Mouse (Mus musculus) A20 (cell line): ENCODE measurements around the gene Phgdh.

ENCODE experiments used
- DNase-seq: peaks from one replicate; pipeline ENCODE4 v3.0.0-alpha.2; 2011; ENCODE audit warnings: low read depth, low spot score

Gene Phgdh

DNA sequence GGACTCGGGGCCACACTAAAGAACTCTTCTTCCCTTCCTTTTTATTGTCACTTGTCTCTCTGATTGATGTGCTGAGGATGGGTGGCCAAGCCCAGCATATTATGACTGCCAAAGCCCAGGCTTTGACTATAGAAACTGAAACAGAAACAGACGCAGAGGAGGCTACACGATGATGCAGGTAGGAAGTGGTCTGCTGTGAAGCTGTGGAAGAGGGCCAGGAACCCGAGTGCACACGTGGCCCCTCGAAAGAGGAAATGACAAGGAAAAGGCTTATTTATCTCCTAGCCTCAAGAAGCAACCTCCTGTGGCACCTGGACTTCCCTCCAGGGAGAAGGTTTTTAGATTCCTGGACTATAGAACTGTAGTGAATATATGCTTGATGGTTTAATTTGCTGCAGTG lies 8.3 kb upstream of the Phgdh start:
- peak; percentile 84 for DNase-seq

DNA sequence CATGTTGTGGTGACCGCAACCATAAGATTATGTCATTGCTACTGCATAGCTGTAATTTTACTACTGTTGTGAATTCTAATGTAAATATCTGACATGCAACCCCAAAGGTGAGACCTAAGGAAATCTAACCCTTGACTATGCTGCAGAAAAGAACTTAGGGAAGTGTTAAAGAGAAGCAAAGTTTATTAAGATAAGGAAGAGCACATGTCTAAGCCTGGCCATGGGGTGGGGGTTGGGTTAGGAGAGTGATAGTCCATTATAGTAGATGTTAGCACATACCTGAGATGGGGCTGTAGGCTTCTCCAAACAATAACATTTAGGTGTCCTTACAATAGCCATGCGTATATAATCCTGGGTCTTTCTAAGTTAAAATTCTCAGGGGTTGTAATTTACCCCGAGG lies 3.4 kb upstream of the Phgdh start:
- no peak for DNase-seq

DNA sequence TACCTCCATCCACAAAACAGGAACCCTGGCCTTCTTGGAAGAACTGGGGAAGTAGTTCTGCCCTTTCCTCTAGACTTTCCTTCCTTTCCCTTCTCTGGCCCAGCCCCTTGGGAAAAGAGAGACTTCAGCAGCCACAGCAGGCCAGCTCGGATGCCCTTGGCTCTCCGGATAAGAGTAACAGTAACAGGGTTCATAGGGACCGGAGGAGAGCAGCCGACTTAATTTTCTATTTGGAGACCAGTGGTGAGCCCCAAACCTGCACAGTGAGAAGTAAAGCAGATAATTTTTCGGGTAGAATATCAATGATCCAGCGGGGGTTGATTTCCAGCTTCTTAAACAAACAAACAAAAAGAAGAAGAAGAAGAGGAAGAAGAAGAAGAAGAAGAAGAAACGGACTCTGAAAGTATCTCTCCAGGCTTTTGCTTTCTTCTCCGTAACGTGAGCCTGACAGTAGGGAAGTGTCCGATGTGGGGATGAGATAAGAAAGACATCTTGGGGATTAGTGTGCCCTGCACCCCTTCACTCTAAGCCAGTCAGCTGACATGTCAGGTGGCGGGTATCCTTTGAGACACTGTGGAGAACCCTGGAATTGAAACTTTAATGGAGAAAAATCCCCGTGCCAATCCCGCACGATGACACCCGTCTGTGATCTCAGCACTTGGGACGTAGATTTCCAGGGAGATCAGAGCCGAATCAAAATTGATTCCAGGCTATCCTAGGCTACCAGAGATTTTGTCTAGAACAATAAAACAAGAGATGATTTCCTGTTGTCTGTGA lies 1.2 kb upstream of the Phgdh start:
- DNase-seq, result no peak

DNA sequence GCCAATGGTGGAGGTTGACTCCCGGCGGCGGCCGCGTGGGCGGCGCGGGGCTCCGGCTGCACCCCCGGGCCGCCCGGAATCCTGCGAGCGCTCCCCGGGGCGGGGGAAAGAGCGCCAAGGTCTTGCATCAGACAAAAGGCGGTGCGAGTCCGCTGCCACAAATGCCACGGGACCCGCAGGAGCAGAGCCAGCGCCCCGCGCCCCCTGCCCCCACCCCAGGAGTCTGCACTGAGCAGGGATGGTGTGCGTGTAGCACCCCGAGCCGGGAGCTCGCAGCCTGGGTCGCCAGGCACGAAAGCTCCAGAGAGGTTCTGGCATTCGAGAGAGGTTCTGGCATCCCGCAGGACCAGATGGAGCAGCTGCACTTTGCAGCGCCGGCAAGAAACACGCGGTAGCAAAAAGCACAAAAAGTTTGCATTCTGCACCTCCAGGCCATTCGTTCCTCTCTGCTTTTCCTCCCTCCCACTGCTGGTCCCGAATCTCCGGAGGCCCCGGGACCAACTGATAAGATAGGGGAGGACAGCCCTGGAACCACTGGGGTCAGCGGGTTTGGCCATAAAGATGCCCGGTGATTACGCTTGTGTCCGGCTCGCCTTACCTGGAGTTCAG lies 589 bp downstream of the Phgdh start:
- DNase-seq, result peak; percentile 62

DNA sequence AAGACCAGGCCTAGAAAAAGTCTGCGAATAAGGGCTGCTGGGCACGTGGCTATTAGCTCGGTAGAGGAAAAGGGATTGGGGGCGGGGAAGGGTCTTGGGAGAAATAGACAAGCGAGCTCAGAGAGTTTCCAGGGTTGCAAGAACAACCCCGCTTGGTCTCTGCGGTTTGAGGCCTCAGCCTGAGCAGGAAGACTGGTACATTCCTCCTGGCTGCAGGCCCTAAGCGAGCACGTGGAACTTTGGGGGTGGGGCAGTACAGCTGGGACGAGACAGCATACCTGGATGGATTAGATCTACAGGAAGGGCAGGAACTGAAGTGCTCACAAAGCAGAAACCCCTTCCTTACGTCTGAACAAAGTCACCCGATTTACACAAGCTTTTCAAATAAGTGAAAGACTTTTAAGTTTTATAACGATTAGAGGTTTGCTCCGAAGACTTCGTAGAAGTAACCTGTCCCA lies 1.2 kb downstream of the Phgdh start:
- DNase-seq, result peak; percentile 72

DNA sequence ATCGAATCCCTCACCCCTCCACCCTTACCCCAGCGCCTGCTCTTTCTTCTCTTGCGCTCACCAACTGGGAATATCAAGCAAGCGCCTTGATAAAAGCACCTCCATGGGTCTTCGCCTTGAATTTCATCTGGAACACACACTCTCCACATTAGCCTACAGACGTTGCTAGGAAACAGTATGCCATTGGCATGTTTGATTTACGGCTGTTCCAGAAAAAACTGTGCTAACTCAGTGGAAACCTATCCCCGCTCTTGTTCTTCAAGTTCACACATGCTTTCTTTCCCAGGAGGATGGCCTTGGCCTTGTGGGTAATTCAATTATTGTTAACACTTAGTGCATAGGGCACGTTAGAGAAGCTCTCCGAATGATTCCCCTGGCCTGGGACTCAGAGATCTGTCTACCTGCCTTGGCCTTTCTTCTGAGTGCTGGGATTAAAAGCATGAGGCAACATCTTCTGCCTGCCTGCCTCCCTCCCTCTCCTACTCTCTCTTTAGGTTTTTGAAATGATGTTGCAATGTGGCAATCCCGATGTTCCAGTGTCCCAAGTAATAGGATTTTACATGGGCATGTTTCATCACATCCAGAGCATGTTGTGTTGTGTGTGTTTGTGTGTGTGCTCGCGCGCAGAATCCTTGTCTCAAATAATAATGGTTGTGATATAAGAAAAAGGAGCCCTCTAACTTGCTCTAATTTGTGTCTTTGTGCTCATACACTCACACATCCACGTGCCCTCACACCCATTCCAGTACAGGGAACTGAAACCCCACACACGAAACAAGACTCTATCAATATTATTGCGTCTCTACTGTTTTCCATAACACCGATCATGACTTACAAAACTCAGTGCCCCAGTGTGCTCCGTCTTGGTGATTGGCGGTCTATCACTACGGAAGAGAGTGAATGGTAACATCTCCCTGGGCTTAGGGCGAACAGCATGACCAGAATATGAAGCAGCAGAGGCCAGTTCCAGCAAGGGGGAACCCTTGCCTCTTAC lies 2.8 kb downstream of the Phgdh start:
- peak; percentile 87 for DNase-seq

DNA sequence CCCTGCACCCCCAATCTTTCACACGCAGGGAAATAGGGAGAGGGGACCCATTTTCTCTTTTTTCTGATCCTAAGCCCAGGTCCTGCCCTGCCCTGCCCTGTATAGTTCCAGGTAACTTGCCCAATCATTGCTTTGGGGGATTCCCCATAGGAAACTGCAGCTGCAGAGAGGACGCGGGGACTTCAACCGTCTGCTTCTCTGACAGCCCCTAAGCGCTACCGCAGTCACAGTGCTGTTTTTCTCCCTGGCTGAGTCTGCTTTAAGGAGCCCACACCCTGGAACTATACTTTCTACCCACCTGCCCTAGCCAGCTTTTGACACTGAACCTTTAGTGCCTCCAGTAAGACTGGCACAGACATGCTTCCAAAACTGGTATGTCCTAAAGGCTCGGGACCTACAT lies 3.9 kb downstream of the Phgdh start:
- peak; percentile 88 for DNase-seq

DNA sequence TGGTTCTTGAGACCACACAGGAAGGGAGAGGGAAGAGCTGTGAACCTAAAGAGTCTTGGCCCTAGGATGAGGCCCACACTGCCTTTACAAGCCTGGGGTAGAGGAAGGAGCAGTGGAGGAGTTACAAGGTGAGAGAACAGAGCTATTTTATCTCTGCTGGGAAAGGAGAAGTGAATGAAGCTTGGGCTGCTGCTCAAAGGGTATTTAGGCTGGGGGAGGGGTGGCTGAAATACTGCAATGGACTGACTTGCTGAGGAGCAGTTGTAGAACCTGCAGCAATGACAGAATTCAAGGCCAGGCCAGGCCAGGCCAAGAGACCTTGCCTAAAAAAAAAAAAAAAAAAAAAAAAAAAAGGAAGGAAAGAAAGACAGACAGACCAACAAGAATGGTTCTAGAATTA lies 4.5 kb downstream of the Phgdh start:
- DNase-seq, result peak; percentile 55

DNA sequence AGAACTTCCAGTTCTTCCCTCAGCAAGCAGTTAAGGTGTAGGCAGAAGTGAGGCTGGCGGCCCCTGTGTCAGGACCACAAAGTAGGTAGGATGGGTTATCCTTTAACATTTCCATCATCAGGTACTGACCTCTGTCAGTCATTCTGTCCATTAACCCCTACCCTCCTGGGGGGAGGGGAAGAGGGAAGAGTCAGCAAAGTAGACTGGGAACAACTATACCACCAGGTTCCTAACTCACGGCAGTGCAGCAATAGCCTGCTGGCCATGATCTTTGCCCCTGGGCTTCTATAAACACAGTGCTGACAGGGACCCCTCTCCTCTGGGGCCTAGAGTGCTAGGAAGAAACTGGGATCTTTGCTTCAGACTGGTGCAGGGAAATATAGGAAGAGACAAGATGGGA lies 5.8 kb downstream of the Phgdh start:
- DNase-seq, result no peak

DNA sequence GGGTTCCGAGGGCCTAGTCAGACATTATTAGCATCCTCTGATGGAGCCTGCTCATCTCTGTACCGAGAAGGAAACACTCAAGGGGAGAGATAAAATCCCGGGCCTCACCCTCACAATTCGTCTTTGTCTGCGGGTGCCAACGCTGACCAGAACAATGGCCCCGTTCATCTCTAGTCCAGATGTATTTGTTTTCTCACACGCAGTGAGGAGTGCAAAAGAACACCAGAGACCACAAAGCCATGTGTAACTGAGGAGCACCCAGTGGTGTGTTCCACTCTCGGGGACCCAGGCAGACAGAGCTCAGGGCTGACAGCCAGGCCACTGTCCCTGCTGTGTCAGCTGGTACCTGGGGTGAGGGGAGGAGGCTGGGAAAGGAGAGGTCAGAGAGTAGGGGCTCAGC lies 15.6 kb downstream of the Phgdh start:
- no peak for DNase-seq

DNA sequence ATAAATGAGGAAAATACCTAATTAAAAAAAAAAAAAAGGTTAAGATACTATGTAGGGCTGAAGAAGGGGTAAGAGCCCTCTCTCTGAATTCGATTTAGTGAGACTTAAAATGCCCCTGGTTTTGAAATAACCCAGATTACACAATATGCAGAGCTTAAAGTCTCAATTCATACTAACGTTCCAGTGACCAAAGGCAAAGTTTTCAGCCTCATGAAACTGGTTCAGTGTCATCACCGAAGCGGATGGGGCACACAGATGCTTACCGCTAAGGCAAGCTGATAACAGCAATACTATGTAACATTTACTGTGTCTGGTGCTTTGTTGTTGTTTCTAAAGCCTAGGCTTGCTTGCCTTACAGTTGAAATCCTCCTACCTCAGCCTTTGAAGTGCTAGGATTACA lies 17.6 kb downstream of the Phgdh start:
- no peak for DNase-seq

DNA sequence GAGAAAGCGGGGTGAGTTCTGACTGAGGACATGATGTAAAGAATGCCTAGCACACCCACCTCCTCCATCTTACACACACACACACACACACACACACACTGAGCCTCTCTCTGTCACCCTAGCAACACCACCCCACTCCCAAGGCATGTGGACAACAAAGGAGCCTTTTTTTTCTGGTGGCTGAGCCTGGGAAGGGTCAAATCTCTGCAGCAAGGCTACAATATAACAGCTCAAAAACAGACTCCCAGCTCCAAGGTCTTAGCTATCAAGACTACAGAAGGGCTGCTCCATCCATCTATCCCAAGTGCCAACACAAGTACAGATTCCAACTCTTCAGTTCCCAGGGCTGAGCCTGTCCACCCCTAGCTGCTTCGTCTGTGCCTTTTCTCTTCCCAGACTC lies 20.6 kb downstream of the Phgdh start:
- DNase-seq, result peak; percentile 41

DNA sequence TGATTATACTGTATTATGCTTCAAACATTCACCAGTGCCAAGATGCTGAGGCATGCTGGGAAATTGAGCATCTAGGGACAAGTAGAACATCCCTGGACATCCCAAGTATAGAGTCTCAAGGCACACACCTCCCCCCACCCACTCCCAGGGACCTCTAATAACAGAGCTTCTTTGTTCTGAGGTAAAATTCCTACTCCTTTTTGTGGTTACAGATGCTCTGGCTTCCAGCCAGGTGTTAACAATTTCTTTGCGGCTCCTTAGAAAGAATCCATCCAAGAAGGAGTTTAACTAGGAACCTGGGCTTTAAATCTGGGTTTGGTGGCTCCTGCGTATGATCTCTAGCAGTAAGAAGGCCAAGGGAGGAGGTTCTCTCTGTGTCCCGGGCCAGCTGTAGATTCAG lies 22.6 kb downstream of the Phgdh start:
- no peak for DNase-seq

DNA sequence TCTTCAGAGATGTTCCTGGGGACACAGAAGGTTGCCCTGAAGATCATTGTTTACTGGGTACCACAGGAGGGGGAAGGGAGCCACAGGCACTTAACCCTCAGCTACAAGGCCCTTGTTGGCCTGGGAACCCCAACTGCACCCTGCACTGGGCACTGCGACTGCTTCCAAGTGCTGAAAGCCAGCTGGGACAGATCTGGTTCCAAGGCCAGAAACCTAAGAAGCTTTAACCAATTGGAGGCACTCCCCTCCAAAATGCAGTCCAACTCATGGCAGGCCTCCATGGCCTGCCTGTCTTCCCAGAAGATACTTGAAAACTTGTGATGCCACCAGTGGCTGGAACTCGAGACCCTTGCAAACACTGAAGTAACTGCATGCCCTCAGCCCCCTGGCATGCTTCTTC lies 24.6 kb downstream of the Phgdh start:
- no peak for DNase-seq

DNA sequence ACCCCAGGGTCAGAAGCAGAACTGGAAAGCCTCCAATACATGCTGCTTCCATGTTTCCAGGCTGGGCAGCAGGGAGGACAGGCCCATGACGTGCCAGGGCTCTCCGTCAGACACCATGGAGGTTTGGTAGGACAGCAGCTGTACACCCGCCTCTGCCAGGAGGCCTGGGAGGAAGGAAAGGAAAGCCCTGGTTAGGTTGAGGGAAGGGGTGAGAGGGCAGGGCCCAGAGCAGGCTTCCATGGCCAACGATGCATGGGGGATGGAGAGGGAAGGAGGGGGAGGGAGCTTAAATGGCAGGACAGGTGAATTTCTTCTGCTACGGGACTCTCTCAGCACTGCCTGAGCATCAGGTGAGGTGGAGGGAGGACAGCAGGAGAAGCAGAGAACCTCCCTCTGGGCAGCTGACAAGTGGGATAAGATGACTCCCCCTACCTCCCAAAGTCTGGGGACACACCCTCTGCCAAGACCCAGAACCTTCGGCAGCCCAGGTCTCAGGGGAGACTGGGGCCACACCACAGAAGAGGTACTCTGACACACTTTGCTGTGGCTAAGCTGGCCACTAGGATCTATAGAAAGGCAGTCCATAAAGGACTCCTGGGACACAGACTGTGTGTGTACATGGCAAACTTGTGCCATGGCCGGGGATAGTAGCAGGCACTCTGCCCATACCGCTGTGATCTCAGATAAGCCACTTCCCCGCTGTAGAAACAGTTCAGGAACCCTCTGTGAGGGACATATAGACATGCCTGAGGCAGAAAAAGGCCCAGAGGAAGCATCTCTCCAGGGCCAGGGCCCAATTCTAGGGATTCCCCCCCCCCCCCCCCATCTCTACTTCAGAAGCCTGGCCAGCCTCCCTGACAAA lies 26.3 kb downstream of the Phgdh start:
- no peak for DNase-seq

DNA sequence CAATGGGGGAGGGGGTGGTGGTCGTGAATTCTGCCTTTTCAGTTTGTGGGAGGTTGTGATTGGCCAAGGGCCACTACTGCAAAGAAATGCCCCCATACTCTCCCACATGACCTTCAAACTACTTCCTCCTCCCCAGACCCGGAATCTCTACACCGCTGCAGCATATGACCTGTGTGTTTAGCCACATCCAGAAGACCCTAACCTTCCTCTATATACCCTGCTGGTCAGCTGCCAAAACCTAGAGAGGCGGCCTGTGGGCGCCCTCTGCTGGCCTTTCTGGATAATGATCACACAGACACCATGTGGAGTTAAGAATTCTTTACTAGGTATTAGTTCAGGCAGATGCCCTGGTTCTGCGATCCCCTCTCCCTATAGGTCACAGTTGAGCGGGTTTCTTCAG lies 26.9 kb downstream of the Phgdh start:
- DNase-seq, result peak; percentile 48

DNA sequence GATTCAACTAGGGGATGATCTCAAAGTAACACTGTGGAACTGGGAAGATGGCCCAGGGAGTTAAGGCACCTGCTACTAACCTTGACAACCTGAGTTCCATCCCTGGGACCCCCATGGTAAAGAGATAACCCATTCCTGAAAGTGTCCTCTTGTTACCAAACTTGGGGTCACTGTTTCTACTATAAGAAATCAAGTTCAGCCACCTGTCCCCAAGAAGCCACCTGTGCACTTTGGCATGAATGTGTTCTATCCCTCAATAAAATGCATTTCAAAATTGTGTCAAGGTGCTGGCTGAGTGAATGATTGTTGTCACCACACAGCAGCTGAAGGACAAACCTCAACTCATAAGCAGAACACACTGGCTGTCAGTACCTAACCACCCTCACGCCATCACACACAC lies 29.3 kb downstream of the Phgdh start:
- DNase-seq, result no peak

DNA sequence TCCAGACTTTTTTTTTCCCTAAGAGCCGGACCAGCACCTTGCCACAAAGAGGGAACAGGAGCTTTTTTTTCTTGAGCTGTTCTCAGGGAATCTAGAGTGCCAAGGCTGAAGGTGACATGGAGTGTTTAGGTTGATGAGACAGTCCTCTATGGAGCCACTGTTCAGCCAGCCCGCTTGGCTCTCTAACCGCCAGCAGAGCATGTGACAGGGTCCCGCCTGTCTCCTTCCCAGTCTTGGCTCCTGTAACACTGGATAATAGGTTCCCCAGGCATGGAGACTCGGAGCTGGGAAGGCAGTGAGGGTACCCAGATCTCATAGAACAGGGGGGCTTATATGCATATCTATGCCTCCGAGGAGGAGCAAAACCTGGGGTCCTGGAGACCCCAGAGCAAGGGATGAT lies 31.2 kb downstream of the Phgdh start:
- no peak for DNase-seq

DNA sequence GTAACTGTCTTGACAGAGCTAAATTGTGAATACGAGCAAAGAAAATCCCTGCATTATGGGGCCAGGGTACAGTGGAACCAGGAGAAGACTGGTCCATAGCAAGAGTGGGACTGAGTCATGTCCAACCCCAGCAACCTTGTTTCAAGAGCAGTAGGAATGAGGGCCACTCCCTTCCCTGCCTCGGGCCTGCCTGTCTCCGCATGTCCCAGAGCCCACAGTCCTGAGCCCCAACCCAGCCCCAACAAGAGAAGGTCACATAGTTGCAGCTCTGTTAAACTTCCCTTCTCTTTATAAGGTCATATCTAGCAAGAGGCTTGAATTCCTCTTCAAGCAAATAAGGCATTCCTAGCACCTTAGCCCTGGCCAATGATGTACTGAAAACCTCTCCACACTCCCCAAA lies 38.0 kb downstream of the Phgdh start:
- DNase-seq, result no peak

DNA sequence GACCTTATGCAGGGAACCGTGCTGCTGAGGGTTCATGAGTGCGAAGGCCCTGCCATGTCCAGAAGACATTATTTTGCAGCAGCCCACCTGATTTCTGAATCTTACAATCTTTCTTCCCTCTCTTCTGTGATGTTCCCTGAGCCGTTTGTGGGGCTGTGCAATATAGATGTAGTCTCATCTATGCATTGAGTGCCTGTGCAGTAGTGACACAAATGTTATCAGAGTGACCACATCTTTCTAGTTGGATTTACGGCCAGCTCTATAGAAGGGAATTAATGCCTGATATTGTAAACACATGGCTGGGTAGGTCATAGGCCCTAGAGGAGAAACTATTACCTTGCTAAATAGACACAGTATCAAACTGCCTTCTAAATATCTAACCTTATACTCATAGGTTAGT lies 39.5 kb downstream of the Phgdh start:
- no peak for DNase-seq

DNA sequence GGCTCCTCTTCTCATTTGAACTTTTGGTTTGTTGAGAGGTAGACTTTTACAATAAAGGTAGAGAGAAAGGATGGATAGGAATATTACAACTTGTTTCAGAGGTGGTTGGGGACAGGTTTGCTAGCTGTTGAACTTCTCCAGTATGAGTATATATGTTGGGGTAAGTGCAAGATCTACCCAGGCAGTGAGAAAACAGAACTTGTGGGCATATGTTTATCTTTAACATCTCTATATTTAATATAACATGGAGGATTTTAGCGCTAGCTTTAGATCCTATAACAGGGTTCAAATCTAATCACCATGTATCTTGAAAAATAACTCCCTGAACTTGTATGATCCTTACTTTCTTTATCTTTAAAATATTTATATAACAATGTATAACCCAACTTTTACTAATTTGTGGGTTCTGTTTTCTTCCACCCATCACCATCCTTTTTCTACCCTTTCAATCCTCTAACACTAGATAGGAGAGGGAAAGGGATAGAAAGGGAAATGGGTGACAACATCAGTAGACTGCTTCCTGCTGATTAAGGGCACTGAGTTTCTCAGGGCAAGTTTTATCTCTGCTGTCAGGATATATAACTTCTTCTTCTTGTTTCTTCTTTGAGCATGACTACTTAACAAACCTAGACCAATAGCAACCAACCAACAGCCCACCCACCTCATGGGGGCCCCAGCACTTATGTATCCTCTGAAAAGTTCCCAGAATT lies 40.2 kb downstream of the Phgdh start:
- DNase-seq, result no peak
